Mouse (Mus musculus): Measurements from ENCODE around the gene Cux1.

GRCm38 (mm10) chr5:136240381-136240780 is 326.9 kb downstream of the Cux1 start:
- TF ChIP-seq CTCF (IDR thresholded peaks at IDR 0.05; ENCODE audit: control insufficient read depth, insufficient read depth, low read length) (no peak), POLR2A (IDR thresholded peaks at IDR 0.05; ENCODE audit: borderline replicate concordance, control insufficient read depth, low read depth, low read length) (no peak)
